Mouse (Mus musculus): ENCODE results near the gene Gpx1.

Gene Gpx1

DNA sequence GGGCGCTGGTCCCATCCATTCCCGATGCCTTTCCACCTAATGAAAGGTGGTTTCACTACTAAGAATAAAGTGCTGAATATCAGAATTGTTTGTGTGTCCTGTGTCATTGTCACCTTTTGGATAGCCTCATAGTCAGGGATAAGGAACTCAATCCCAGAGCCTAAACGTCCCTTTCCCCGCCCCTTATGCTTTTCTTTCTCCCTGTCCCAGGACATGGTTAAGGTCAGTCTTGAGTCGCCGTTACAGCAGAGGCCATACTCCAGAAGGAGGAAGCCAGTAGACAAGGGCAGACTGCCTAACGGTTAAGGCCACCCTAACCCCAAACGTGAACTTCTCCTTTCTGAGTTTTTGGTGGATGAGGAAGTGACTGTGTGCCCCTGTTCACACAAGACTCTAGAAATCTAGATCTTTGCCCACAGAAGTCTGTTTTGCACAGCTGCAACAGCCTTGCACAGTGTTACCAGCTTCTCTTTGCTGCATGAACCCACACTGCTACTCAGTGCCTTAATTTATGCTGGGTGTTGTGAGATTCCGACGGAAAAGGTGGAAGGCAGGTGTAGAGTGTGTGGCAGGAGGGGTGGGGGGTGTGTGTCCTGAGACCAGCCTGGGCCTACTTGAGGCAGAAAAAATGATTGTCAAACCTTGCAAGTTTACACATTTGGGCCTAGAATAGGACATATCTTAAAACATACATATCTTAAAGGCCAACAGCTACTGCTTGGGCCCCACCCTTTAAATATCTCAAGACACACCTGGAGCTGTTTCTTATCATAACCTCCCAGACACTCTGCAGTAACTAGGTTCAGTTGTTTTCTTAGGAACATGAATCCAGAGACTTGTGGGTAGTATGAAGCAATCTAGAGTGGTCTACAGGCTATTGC, 1.8 kb downstream of the Gpx1 start:
- DNase-seq: peak in 1 of 2 experiments; percentile 38

DNA sequence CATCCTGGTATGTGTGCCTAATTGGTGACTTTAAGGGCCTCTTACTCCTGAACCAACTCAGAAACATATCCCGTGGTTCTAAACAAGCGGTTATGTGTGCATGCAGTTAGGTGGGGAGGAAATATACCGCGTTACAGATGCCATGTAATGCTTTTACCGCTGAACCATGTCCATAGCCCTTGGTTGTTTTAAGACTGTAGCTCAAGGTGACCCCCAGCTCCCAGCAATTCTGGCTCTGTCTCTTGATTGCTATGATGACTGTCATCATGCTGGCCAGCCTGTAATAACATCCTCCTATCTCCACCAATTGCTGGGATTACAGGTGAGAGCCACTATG, 2.4 kb downstream of the Gpx1 start:
- peak in 1 of 2 experiments; percentile 39 for DNase-seq

DNA sequence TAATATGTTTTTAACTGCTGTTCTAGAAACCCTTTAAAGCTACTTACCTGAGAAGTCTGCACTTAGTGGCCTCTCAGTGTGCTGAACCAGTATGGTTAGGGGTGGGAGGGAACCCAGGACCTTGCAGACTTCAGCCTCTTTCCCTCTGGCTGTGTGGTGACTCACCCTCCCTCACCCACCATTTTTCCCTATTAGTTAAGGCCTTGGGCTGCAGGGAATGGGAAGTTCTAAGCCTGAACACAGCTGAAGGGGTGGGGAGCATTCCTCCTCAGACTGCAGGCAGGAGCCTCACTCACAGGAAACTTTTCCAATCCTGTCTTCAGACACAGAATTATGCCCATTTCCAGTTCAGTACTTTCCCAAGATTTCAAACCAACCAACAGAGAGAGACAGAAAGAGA, 3.1 kb downstream of the Gpx1 start:
- peak in 1 of 2 experiments; percentile 41 for DNase-seq

DNA sequence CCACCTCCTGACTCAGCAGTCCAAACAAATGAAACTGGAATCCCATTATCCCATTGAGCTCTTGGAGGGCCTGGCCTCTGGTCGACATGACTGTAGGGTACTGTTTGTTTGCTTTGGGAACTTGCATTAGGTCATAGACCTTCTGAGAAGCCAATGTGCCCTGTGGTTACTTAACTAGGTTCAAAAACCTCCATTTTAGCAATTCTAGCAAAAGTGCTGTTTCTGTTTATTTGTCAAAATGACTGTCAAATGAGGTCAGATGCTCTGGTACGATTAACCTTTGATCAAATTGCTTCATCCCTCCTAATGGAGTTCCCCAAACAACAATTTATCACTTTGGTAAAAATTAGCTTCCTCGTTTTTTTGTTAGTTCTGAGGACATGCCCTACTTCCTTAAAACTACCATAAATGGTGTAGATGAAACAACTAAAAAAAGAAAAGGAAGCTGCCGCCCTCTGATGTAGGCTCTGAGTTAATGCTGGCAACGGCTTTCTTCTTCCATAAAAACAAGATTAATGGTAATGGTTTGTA, 3.7 kb downstream of the Gpx1 start:
- peak; percentile 71 to 88 for DNase-seq

DNA sequence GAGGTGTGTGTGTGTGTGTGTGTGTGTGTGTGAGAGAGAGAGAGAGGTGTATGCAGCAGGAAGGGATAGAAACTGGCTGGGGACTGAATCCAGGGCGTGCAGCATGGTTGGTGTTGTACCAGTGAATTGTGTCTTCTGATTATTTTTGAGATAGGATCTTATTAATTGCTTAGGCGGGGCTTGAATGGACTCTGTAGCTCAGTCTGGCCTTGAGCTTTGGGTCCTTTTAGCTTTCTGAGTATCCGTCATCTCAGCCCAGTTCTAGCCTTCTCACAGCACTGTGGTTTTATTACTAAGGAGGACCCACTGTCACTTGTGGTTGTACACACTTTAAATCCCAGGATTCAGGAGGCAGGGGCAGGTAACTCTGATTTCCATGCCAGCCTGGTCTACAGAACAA, 4.6 kb downstream of the Gpx1 start:
- no peak for DNase-seq

DNA sequence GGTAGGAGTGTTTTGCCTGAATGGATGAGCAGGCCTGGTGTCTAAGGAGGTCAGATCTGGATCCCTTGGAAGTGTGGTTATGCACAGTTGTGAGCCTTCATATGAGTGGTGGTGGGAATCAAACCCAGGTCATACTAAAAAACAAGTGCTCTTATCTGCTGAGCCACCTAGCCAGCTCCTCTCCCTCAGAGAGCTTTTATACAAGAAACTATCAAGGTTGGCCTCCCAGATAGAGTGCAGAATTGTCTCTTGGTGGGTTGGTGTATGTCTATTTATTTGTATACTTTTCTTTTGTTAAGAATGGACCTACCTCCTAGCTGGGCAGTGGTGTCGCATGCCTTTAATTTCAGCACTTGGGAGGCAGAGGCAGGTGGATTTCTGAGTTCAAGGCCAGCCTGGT, 5.1 kb downstream of the Gpx1 start:
- no peak for DNase-seq

DNA sequence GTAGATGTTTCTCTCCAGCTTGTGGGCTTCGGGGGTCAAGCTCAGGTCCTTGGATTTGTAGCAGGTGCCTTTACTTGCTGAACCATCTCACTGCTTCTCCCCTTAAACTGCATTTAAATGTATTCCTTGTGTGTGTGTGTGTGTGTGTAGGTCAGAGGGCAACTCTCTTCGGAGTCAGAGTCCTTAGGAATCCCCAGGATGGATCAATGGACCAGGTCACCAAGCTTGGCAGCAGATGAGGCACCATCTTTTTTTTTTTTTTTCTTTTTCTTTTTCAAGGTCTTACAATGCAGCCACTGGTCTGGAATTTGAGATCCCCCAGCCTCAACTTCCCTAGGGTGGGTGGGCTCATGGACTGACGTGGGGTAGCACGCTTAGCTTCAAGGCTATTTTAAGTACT, 5.8 kb downstream of the Gpx1 start:
- DNase-seq: peak in 1 of 2 experiments; percentile 24

DNA sequence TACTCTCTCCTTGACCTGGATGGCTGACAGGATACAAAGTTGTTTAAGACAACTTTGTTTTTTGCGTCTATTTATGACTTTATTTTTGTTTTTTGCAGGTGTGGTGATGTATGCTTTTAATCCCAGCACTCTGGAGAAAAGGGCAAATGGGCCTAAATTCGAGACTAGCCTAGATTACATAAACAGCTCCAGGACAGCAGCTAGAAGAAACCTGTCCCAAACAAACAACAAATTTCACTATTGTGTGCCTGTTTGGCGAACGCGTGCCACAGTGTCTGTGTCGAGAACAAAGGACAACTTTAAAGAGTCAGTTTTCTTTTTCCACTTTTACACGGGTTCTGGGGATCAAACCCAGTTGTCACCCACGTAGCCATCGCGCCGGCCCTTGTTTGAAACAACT, 8.3 kb downstream of the Gpx1 start:
- no peak for DNase-seq

DNA sequence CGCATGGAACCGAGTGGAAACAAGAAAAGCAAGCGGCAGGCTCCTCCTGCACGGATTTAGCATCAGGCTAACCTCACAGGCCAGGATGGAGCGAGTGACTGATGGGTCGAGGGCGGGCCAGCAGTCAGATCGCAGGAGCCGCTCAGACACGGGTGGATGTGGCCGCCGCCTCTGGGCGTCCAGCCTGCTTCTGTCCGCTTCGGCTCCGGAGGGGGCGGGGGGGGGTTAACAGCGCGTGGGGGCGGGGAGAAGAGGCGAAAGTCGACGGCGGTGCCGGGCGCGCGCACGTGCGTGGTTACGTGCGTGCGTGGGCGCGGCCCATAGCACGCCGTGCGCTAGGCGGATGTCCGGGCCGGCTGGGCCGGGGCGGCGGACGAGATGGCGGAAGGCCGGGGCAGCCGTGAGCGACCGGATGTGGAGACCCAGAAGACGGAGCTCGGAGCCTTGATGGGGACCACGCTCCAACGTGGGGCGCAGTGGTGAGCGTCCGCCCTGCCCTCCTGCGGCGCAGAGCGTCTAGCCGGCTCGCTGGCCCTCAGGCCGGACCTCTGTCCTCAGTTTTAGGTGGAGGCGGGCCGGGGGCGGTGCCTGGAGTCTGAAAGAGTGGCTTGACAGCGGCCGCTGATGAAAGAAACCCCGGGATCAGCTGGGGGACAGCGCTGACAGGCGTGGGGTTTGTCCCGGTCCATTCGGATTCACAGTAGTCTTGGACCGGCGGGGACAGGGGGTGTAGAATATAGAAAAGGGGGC, 9.0 kb downstream of the Gpx1 start, which contains the start of gene Usp4:
Gene Usp4 (plus strand): TSS at position 314 of the 750 bp plus-strand sequence.
- peak; percentile 93 to 96 for DNase-seq

DNA sequence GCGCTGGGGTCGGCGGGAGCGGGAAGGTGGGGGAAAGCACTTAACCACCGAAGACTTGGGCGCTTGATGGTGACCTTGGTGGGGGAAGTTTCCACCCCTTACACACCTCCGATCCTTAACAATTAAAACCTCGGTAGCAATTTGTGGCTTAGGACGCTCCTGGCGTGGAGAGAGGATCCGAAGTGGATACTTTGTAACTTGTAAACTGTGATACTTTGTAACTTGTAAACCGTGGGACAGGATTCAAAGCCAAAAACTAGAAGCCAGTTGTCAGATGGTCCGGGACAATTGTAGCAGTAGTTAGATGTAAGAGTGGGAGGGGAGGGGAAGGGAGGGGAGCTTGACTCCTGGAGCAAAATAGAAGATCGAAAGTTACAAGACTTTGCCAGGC, 9.6 kb downstream of the Gpx1 start:
- no peak for DNase-seq

DNA sequence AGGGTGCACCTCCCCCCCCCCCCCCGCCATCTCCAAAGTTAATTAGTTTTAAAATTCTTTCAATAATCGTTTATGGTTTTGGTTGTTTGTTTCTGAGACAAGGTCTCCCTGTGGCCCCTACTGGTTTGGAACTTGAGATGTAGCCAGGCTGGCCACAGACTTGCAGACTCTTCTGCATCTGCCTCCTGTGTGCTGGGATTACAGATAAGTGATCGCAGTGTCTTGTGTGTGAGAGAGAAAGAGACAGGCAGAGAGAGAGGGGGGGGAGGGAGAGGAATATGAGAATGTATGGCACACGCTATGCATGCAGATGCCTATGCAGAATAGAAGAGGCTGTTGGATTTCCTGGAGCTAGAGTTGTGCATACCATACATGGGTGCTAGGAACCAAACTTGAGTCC, 11.0 kb downstream of the Gpx1 start:
- no peak for DNase-seq

DNA sequence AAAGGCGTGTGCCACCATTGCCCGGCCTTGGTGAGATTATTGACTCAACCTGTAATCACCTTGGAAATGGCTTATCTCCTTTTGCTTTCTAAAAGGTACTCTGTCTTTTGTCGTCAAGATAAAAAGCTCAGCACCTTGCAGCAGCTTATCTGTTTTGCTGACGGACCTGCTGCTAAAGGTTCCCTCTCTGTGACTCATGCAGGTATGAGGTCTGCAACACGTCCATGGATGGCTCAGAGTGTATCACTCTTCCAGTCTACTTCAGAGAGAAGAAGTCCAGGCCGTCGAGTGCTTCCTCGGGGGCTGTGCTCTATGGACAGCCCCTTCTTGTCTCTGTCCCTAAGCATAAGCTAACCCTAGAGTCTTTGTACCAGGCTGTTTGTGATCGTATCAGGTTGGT, 39.5 kb downstream of the Gpx1 start:
- no peak for DNase-seq

DNA sequence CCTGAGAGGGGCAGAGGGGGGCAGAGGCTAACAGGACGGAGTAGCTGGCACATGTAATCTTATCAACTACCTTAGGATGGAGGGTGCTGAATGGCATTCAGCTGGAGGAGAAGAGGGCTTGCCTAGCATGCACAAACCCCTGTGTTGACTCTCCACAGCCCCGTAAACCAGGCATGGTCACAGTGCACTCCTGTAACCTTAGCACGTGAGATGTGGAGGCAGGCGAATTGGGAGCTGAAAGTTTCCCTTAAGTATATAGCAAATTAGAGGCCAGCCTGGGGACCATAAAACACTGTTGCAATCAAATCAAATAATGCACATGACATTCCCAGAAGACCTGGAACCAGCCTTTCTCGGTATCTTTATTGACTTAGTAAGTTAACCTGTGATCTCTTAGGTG, 40.0 kb downstream of the Gpx1 start:
- DNase-seq: no peak

DNA sequence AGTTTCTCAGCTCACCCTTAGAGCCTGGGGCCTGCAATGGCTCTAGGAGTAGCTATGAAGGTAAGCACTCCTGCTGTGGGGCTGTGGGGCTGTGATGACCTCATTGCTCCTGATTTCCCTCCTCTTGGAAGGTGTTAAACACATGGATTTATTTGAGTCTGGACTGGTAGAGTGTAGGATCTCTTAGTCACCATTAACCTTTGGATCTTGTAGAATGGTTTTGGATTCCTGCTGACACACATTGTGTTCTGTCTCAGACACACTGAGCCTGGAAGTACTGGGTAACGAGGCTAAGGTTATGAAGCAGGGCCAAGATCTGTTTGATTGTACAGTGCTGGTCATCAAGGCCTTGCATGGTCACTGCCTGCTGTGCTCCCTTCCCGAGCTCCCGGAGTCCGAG, 40.6 kb downstream of the Gpx1 start:
- no peak for DNase-seq

DNA sequence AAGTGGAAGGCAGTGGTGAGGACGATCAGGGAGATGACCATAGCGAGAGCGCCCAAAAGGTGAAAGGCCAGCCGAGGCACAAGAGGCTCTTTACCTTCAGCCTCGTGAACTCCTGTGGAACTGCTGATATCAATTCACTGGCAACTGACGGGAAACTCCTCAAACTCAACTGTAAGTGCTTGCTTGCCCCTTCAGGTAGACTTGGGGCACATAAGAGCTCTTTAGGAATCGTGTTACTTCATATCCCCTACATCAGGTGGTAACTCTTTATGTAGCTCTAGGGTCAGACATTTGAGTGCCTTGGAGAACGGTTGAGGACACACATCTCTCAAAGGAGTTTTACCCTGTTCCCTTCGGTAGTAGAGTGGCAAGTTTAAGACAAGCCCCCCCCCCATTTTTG, 42.7 kb downstream of the Gpx1 start:
- DNase-seq: no peak

DNA sequence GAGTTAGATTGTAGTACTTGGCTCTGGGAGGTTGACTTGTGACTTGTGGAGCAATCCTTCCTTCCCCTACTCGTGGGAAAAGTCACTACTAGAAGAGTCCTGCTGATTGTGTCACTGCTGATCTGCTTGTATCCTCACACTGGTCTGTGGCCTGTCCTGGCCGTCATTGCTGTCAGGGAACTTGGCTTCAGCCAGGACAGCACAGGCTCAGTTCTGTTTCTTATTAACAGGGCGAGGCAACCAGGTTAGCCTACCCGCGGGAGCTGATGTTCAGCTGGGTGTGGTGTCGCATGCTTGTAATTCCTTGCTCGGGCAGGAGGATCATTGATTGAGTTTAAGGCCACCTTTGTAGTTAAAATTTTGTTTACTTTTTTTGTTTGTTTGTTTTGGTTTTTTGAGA, 46.3 kb downstream of the Gpx1 start:
- peak; percentile 66 to 73 for DNase-seq

DNA sequence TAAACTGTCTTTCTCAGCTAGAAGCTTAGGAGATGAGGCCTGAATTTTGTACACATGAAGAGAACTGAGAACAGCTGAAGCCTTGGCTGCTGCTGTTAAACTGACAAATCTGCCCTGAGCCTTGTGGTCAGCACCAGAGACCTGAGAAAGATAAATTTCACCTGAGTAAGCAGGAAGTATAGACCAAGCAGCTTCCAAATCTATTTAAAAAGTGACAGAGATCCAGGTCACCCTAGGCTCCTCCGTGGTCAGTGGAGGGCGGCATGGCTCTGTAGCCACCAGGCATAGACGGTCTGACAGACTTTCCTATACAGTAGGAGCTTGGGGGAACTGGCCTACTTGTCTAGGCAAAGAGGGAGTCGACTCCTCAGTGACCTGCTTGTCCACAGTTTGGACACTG, 48.1 kb downstream of the Gpx1 start:
- DNase-seq: no peak

DNA sequence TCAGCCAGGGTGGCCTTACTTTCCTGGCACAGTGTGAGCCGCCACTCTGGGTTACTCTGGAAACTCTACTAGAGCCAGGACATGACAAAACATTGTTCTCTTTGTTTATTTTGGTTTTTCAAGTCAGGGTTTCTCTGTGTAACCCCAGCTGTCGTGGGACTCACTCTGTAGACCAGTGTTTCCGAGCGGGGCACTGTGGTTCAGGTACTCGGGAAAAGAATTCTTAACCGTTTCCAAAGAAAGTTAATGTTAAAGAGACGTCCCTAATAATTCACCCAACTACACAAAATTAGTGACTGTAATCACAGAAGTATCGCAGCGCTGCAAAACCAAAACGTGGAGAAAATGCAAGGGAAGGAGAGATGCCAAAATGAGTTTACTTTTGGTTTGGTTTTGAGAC, 49.9 kb downstream of the Gpx1 start:
- DNase-seq: peak; percentile 16 to 38

DNA sequence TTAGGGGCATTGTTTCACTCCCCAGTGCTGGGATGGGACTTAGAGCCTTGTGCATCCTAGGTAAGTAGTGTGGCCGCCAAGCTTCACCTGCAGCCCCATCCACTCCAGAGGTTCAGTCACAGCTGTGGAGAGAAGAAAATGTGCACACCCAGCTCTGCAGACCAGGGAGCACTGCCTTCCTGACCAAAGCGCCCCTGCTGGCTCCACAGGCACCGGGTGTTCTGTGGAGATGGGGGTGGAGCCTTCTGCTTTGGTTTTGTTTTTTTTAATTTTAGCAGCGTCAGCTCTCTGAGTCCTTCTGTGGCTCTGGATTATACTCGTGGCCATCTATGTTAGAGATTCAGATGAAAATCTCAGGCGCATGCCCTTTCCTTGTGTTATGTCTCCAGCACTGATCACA, 50.5 kb downstream of the Gpx1 start:
- peak; percentile 53 to 70 for DNase-seq

All from kidney, postnatal 36 days (tissue).